Mouse (Mus musculus): ENCODE results near the gene Spin1. TPM values are rescaled to one million over a fixed set of nuclear protein-coding genes. Genes with fewer than 3 reads are reported as not detected.

Gene Spin1
- polyA plus RNA-seq, 1 experiment from 2014 or later: 103 TPM

DNA sequence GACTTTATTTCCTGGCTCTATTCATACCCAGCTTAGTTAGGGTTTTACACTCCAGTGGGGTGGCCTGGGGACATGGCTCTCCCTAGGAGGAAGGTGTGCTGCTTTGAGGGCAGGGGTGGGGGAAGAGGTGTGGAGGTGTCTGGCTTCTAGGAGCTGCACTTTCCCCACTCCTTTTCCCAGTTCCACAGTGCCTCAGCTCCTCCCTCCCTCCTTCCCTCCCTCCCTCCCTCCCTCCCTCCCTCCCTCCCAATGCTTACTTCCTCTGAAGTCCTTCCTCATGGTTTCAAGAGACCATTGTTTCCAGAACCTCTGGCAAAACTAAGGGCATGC, 37.0 kb downstream of the Spin1 start:
- H3K27me3 ChIP-seq (ENCODE audit: control insufficient read depth, insufficient read depth, low read length): no peaks in the 10 kb centered on the region
- ATAC-seq (ENCODE audit: low FRiP score): no peak
- H3K27ac ChIP-seq (ENCODE audit: low read depth, low read length): no peak overlapping the region
- H3K4me1 ChIP-seq (ENCODE audit: control insufficient read depth, insufficient read depth, low read length): no peaks in the 10 kb centered on the region
- DNase-seq (ENCODE audit: low spot score, missing footprints): peak; percentile 67
- H3K4me3 ChIP-seq (ENCODE audit: low read depth, low read length): no peak overlapping the region
- H3K36me3 ChIP-seq (ENCODE audit: control insufficient read depth, insufficient read depth, low read length): no peaks in the 10 kb centered on the region; the same call in none of the 2 replicates
- H3K9me3 ChIP-seq (ENCODE audit: control insufficient read depth, low read length): no peaks in the 10 kb centered on the region
- H3K4me2 ChIP-seq: no peak overlapping the region
- H3K9ac ChIP-seq (ENCODE audit: low read length): no peak overlapping the region

DNA sequence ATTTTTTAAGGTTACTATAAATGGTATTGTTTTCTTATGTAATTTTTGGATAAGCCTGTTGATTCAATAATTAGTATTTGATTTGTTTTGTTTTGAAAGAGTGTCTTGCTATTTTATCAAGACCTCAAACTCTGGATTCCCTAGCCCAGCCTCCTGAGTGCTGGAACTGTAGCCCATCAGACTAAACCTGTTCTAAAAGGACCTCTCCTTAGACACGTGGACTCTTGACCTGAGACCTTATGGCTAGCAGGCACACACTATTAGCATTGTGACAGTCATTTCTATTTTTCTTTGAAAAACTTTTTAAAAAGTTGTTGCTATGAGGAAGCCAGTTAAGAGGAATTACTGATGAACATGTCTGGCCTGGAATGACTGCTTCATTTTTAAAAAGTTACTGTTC, 46.4 kb downstream of the Spin1 start:
- ATAC-seq (ENCODE audit: low FRiP score) (no peak), DNase-seq (ENCODE audit: low spot score, missing footprints) (peak; percentile 41)
- no peak overlapping the region for H3K9ac ChIP-seq (ENCODE audit: low read length)
- H3K9me3 ChIP-seq (ENCODE audit: control insufficient read depth, low read length): no peaks in the 10 kb centered on the region
- H3K36me3 ChIP-seq (ENCODE audit: control insufficient read depth, insufficient read depth, low read length): peaks cover 3% of the 10 kb centered on the region; the same call in 1 of the 2 replicates
- H3K27ac ChIP-seq (ENCODE audit: low read depth, low read length): no peak overlapping the region
- no peaks in the 10 kb centered on the region for H3K4me1 ChIP-seq (ENCODE audit: control insufficient read depth, insufficient read depth, low read length)
- 91% methylated on average over 1 of the region's 1 CpGs for WGBS
- H3K4me2 ChIP-seq: no peak overlapping the region
- H3K27me3 ChIP-seq (ENCODE audit: control insufficient read depth, insufficient read depth, low read length): no peaks in the 10 kb centered on the region
- no peak overlapping the region for H3K4me3 ChIP-seq (ENCODE audit: low read depth, low read length)

DNA sequence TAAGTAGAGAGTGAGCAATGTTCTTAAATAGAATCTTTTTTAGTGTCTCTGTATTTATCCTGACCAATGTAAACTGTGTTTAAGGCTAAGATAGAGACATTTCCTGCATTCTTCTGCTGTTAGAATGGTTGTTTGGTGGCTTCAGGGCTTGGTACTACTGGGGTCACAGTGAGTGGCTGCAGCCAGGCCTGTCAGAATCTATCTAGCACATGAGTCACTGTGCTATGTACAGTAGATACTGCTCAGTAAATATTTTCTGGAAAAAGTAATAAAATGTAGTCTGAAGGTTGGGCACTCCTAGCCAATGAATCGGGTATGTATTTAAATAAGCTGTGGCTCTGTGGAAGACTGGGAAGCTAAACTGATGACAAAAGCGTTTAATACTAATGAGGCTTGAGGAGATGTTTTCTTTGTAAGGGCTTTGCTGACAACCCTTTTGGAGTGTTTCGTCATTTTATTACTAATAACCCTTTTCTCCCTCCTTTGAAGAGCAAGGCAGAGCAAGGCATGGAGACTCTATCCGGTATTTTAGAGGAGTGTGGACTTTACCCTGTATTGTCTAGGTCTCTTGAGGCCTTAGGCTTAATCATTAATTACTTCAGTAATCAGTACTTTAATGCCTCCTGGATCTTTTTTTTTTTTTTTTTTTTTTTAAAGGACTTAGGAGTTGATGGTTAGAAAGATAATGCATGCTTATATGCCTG, 52.4 kb downstream of the Spin1 start:
- no peaks in the 10 kb centered on the region for H3K27me3 ChIP-seq (ENCODE audit: control insufficient read depth, insufficient read depth, low read length)
- no peak overlapping the region for H3K4me3 ChIP-seq (ENCODE audit: low read depth, low read length)
- 92% methylated on average over 4 of the region's 4 CpGs for WGBS
- H3K9ac ChIP-seq (ENCODE audit: low read length): no peak overlapping the region
- no peak overlapping the region for H3K27ac ChIP-seq (ENCODE audit: low read depth, low read length)
- H3K36me3 ChIP-seq (ENCODE audit: control insufficient read depth, insufficient read depth, low read length): peaks cover 7% of the 10 kb centered on the region
- no peak overlapping the region for H3K4me2 ChIP-seq
- H3K4me1 ChIP-seq (ENCODE audit: control insufficient read depth, insufficient read depth, low read length): no peaks in the 10 kb centered on the region
- DNase-seq (ENCODE audit: low spot score, missing footprints) (peak; percentile 64), ATAC-seq (ENCODE audit: low FRiP score) (no peak)
- no peaks in the 10 kb centered on the region for H3K9me3 ChIP-seq (ENCODE audit: control insufficient read depth, low read length)

DNA sequence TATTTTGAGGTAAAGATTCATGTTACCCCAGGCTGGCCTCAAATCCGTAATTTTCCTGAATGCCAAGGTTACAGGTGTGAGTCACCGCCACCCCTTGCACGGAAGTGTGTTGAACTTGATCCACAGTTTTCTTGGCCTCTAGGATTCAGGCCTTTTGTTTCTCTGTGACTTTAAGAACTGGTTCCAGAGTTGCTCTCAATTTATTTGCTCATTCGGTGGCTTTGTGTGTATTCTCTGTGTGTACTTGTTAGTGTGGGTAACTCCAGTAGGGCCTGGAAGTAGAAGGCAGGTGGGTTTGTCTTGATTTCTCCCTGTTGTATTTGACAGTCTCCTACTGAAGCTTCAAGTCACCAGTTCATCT, 53.0 kb downstream of the Spin1 start:
- 93% methylated on average over 4 of the region's 4 CpGs for WGBS
- Histone ChIP-seq H3K4me3 (ENCODE audit: low read depth, low read length) (no peak overlapping the region), H3K4me2 (no peak overlapping the region), H3K9me3 (ENCODE audit: control insufficient read depth, low read length) (no peaks in the 10 kb centered on the region), H3K27ac (ENCODE audit: low read depth, low read length) (no peak overlapping the region), H3K36me3 (ENCODE audit: control insufficient read depth, insufficient read depth, low read length) (peaks cover 7% of the 10 kb centered on the region), H3K27me3 (ENCODE audit: control insufficient read depth, insufficient read depth, low read length) (no peaks in the 10 kb centered on the region), H3K4me1 (ENCODE audit: control insufficient read depth, insufficient read depth, low read length) (no peaks in the 10 kb centered on the region), H3K9ac (ENCODE audit: low read length) (no peak overlapping the region)
- no peak for ATAC-seq (ENCODE audit: low FRiP score)
- peak; percentile 75 for DNase-seq (ENCODE audit: low spot score, missing footprints)

DNA sequence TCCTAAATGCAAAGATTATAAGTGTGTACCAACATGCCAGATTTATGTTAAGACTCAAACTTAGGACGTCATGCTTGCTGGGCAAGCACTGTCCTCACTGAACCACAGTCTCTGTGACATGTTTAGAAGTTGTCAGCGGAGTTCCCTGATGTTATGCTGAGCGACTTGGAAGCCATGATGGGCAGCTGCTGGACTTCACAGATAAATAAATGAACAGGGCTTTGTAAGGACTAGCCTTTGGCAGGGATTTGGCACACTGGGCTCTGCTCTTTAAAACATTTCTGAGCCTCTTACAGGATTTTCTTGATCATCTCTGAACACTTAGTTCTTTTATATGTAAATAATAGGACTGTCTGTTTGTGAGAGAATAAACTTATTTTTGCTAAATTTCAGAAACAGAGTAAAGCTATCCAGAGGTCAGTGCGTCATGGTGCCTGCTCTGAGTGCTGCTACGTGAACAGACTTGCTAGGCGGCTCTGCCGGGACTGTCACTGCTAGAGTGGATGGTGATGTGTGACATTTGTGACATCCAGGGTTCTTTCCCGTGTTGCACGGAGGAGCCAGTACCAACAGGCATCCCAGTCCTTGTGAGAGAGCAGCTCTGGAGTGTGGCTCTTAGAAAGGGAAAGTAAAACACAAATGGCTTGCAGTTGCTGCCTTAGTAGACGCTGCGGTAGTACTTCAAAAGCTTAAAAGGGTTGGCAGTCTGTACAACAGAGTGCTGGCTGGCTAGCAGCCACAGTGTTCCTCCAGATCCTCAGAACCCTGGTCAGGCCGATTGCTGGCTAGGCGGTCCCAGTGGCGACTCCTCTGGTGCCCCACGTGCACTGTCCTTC, 54.7 kb downstream of the Spin1 start:
- ATAC-seq (ENCODE audit: low FRiP score) (no peak), DNase-seq (ENCODE audit: low spot score, missing footprints) (peak; percentile 84)
- no peaks in the 10 kb centered on the region for H3K4me1 ChIP-seq (ENCODE audit: control insufficient read depth, insufficient read depth, low read length)
- H3K4me3 ChIP-seq (ENCODE audit: low read depth, low read length): no peak overlapping the region
- H3K27me3 ChIP-seq (ENCODE audit: control insufficient read depth, insufficient read depth, low read length): no peaks in the 10 kb centered on the region
- WGBS: 95% methylated on average over 15 of the region's 15 CpGs
- H3K9ac ChIP-seq (ENCODE audit: low read length): no peak overlapping the region
- H3K36me3 ChIP-seq (ENCODE audit: control insufficient read depth, insufficient read depth, low read length): peaks cover 7% of the 10 kb centered on the region
- no peaks in the 10 kb centered on the region for H3K9me3 ChIP-seq (ENCODE audit: control insufficient read depth, low read length)
- H3K27ac ChIP-seq (ENCODE audit: low read depth, low read length): no peak overlapping the region
- H3K4me2 ChIP-seq: no peak overlapping the region

DNA sequence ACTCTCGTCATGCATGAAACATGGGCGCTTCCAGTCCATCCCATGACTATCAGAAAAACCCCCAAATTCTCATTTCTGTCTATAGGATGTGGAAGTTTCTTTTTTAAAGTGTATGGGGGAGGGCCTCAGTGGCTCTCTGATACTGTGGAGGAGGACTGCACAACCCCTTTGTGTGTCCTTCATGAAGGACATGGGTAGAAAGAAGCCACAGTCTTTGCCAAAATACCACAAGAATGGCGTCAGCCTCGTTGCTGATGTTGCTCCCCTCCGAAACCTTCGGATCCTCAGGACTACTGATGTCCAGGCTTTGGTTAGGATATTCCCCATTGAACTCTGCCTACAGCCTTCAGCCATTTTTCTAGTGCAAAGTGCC, 55.3 kb downstream of the Spin1 start:
- H3K4me2 ChIP-seq: no peak overlapping the region
- H3K4me1 ChIP-seq (ENCODE audit: control insufficient read depth, insufficient read depth, low read length): no peaks in the 10 kb centered on the region
- 92% methylated on average over 6 of the region's 6 CpGs for WGBS
- no peak overlapping the region for H3K27ac ChIP-seq (ENCODE audit: low read depth, low read length)
- no peak for DNase-seq (ENCODE audit: low spot score, missing footprints)
- H3K9me3 ChIP-seq (ENCODE audit: control insufficient read depth, low read length): no peaks in the 10 kb centered on the region
- no peak for ATAC-seq (ENCODE audit: low FRiP score)
- no peaks in the 10 kb centered on the region for H3K27me3 ChIP-seq (ENCODE audit: control insufficient read depth, insufficient read depth, low read length)
- H3K9ac ChIP-seq (ENCODE audit: low read length): no peak overlapping the region
- peaks cover 7% of the 10 kb centered on the region for H3K36me3 ChIP-seq (ENCODE audit: control insufficient read depth, insufficient read depth, low read length)
- no peak overlapping the region for H3K4me3 ChIP-seq (ENCODE audit: low read depth, low read length)

DNA sequence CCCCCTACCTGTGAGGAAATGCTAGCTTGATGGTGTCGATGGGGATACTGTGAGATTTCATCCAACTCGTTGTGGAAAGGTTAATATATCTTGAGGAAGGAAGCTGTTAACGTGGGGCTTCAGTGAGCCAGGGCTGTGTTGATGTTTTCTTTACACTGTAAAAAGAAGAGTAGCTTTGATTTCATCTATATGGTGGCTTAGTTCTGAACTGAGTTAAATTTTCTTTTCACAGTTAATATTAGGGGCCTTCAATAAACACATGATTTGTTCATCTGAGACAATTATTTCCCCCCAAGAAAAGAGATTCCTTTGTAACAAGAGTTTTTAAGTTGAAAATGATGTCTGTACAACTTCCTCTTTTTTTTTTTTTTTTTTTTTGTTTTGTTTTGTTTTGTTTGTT, 56.6 kb downstream of the Spin1 start:
- no peaks in the 10 kb centered on the region for H3K27me3 ChIP-seq (ENCODE audit: control insufficient read depth, insufficient read depth, low read length)
- H3K27ac ChIP-seq (ENCODE audit: low read depth, low read length): no peak overlapping the region
- DNase-seq (ENCODE audit: low spot score, missing footprints): peak; percentile 53
- H3K9ac ChIP-seq (ENCODE audit: low read length): no peak overlapping the region
- H3K36me3 ChIP-seq (ENCODE audit: control insufficient read depth, insufficient read depth, low read length): peaks cover 7% of the 10 kb centered on the region
- WGBS: 90% methylated on average over 3 of the region's 3 CpGs
- no peak overlapping the region for H3K4me2 ChIP-seq
- no peaks in the 10 kb centered on the region for H3K9me3 ChIP-seq (ENCODE audit: control insufficient read depth, low read length)
- no peaks in the 10 kb centered on the region for H3K4me1 ChIP-seq (ENCODE audit: control insufficient read depth, insufficient read depth, low read length)
- H3K4me3 ChIP-seq (ENCODE audit: low read depth, low read length): no peak overlapping the region
- ATAC-seq (ENCODE audit: low FRiP score): no peak

DNA sequence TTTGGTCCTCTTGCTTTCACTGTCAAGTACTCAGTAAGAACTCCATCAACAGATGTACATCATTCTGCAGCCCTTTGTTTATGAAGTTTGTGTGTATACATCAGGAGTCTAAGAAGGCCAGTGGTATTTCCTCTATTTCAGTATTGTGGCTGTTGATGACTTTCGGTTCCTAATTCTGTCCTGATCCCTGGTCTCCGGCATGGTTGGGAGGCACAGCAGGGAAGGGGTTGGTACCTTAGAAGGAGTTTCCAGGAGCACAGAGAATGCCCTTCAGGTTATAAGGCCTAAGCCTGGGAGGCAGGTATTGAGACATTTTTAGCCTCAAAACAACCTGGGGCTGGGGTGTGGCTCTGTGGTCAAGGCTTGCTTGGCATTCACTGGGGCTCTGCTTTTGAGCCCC, 61.0 kb downstream of the Spin1 start:
- Histone ChIP-seq H3K27me3 (ENCODE audit: control insufficient read depth, insufficient read depth, low read length) (no peaks in the 10 kb centered on the region), H3K4me1 (ENCODE audit: control insufficient read depth, insufficient read depth, low read length) (no peaks in the 10 kb centered on the region), H3K27ac (ENCODE audit: low read depth, low read length) (no peak overlapping the region)

DNA sequence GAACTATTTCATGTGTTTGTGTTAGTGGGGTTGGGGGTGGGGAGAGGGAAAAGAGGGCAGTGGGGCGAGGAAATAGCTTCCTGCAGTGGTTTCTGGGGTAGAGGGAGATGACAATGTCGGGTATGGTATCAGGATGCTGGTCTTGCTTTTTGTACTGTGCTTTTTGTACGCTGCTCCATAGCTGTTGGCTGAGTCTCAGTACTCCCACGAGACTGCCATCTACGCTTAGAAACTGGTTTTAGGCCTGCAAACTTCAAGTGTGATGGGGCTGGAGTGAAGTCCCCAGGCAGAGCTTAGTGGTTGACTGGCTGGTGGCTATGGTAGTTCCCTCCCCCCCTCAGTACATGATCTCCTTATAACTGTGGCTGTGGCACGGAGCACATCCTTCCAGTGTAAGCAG, 61.6 kb downstream of the Spin1 start:
- Histone ChIP-seq H3K4me1 (ENCODE audit: control insufficient read depth, insufficient read depth, low read length) (no peaks in the 10 kb centered on the region), H3K27me3 (ENCODE audit: control insufficient read depth, insufficient read depth, low read length) (no peaks in the 10 kb centered on the region), H3K9ac (ENCODE audit: low read length) (no peak overlapping the region), H3K9me3 (ENCODE audit: control insufficient read depth, low read length) (no peaks in the 10 kb centered on the region), H3K36me3 (ENCODE audit: control insufficient read depth, insufficient read depth, low read length) (no peaks in the 10 kb centered on the region), H3K4me3 (ENCODE audit: low read depth, low read length) (no peak overlapping the region), H3K4me2 (no peak overlapping the region), H3K27ac (ENCODE audit: low read depth, low read length) (no peak overlapping the region)
- 83% methylated on average over 6 of the region's 6 CpGs for WGBS
- ATAC-seq (ENCODE audit: low FRiP score) (no peak), DNase-seq (ENCODE audit: low spot score, missing footprints) (peak; percentile 44)

More for the DNA sequence above, 61.0 kb downstream of the Spin1 start:
- DNase-seq (ENCODE audit: low spot score, missing footprints) (peak; percentile 74), ATAC-seq (ENCODE audit: low FRiP score) (no peak)
- no peak overlapping the region for H3K9ac ChIP-seq (ENCODE audit: low read length)
- H3K4me2 ChIP-seq: no peak overlapping the region
- H3K4me3 ChIP-seq (ENCODE audit: low read depth, low read length): no peak overlapping the region
- no peaks in the 10 kb centered on the region for H3K9me3 ChIP-seq (ENCODE audit: control insufficient read depth, low read length)
- 83% methylated on average over 2 of the region's 2 CpGs for WGBS
- no peaks in the 10 kb centered on the region for H3K36me3 ChIP-seq (ENCODE audit: control insufficient read depth, insufficient read depth, low read length)
